Mouse (Mus musculus) embryonic facial prominence, embryonic 11.5 days (tissue): ENCODE results near the gene Slc16a13. TPM values are rescaled to one million over a fixed set of nuclear protein-coding genes. Genes with fewer than 3 reads are reported as not detected.

ENCODE experiments used
- ATAC-seq: fragments of 200-750 bp; cut with Nextera tagmentation; replicated peaks from 2 replicates; pipeline ENCODE4 v1.8.0; 2017; ENCODE audit warnings: low read depth; ENCODE audit not compliant: insufficient number of reproducible peaks, low FRiP score, low TSS enrichment
- DNase-seq: peaks from one replicate; pipeline ENCODE4 v3.0.0-alpha.2; 2015; ENCODE audit warnings: low spot score
- H3K27ac ChIP-seq: fragments of 300-500 bp; sonication (generic); replicated peaks from 2 replicates; pipeline ENCODE4 v1.5.1; 2014; ENCODE audit warnings: mild to moderate bottlenecking, low read depth, low read length, control low read depth
- H3K27me3 ChIP-seq: fragments of 300-500 bp; sonication (generic); 2 replicates; pipeline ENCODE4 v1.6.1; 2014; ENCODE audit warnings: mild to moderate bottlenecking, low read length, moderate library complexity, mixed read lengths; ENCODE audit not compliant: control insufficient read depth, insufficient read depth
- H3K36me3 ChIP-seq: fragments of 300-500 bp; sonication (generic); replicated peaks from 2 replicates; pipeline ENCODE4 v1.6.1; 2014; ENCODE audit warnings: low read depth, mild to moderate bottlenecking, low read length, moderate library complexity, mixed read lengths; ENCODE audit not compliant: control insufficient read depth, insufficient read depth
- H3K4me1 ChIP-seq: fragments of 300-500 bp; sonication (generic); 2 replicates; pipeline ENCODE4 v1.6.1; 2014; ENCODE audit warnings: low read length, mixed read lengths; ENCODE audit not compliant: control insufficient read depth, insufficient read depth
- H3K4me2 ChIP-seq: fragments of 300-500 bp; sonication (generic); 2 replicates; pipeline ENCODE4 v1.6.1; 2014; ENCODE audit warnings: low read depth, mild to moderate bottlenecking, control low read depth, low read length, moderate library complexity
- H3K4me3 ChIP-seq: fragments of 300-500 bp; sonication (generic); 2 replicates; pipeline ENCODE4 v1.5.1; 2014; ENCODE audit warnings: low read depth, low read length, control low read depth
- H3K9ac ChIP-seq: fragments of 300-500 bp; sonication (generic); replicated peaks from 2 replicates; pipeline ENCODE4 v1.6.1; 2014; ENCODE audit warnings: mild to moderate bottlenecking, control low read depth, low read length
- H3K9me3 ChIP-seq: fragments of 300-500 bp; sonication (generic); replicated peaks from 2 replicates; pipeline ENCODE4 v1.6.1; 2016; ENCODE audit warnings: mild to moderate bottlenecking, low read length, inconsistent platforms, mixed read lengths; ENCODE audit not compliant: control insufficient read depth
- WGBS: fragments of 180-500 bp; shearing (Covaris S2); extraction: QIAGEN DNeasy Blood & Tissue Kit; methylation state at CpG from one replicate; pipeline ENCODE4 v1.1.7; 2014; 5-methylcytosine and 5-hydroxymethylcytosine counted together
- polyA plus RNA-seq: library from polyadenylated mRNA; unstranded; fragments of >200 nt; fragmentation: Nextera tagmentation; extraction: Ambion mirVana; gene quantifications from 2 replicates; pipeline ENCODE4 v1.2.1, GENCODE M21; 2014

Slc16a13 gene
- polyA plus RNA-seq, 1 experiment from 2014 or later, result 8.5 TPM

GRCm38 (mm10) chr11:70220323-70220722, 541 bp downstream of the Slc16a13 start:
- H3K27ac ChIP-seq, result peak overlapping the region; percentile 48
- no peaks in the 10 kb centered on the region; the same call in 1 of the 2 replicates for H3K4me1 ChIP-seq
- ATAC-seq (no peak), DNase-seq (peak; percentile 20)
- peak overlapping the region; percentile 75 for H3K9ac ChIP-seq
- H3K27me3 ChIP-seq, result peaks cover 21% of the 10 kb centered on the region
- WGBS, result 2% methylated on average over 24 of the region's 24 CpGs
- H3K4me3 ChIP-seq, result peak overlapping the region; percentile 54
- no peaks in the 10 kb centered on the region for H3K36me3 ChIP-seq
- H3K9me3 ChIP-seq, result no peaks in the 10 kb centered on the region
- peak overlapping the region; percentile 84 for H3K4me2 ChIP-seq

GRCm38 (mm10) chr11:70219873-70220272, 991 bp downstream of the Slc16a13 start:
- ATAC-seq, result no peak
- peaks cover 21% of the 10 kb centered on the region for H3K27me3 ChIP-seq
- H3K4me1 ChIP-seq, result no peaks in the 10 kb centered on the region; the same call in 1 of the 2 replicates

GRCm38 (mm10) chr11:70218741-70219470, 2.0 kb downstream of the Slc16a13 start:
- peaks cover 7% of the 10 kb centered on the region for H3K4me1 ChIP-seq
- H3K9ac ChIP-seq, result no peak overlapping the region; the same call in 1 of the 2 replicates
- peaks cover 30% of the 10 kb centered on the region for H3K27me3 ChIP-seq
- H3K27ac ChIP-seq, result no peak overlapping the region
- ATAC-seq (no peak), DNase-seq (no peak)
- no peak overlapping the region for H3K4me2 ChIP-seq
- H3K36me3 ChIP-seq, result no peaks in the 10 kb centered on the region
- H3K9me3 ChIP-seq, result no peaks in the 10 kb centered on the region
- no peak overlapping the region for H3K4me3 ChIP-seq
- 93% methylated on average over 15 of the region's 15 CpGs for WGBS

More at GRCm38 (mm10) chr11:70219873-70220272, 991 bp downstream of the Slc16a13 start:
- no peaks in the 10 kb centered on the region for H3K36me3 ChIP-seq
- peak overlapping the region; percentile 54 for H3K4me3 ChIP-seq
- DNase-seq, result no peak
- 56% methylated on average over 7 of the region's 7 CpGs for WGBS
- peak overlapping the region; percentile 84 for H3K4me2 ChIP-seq
- no peak overlapping the region for H3K27ac ChIP-seq
- peak overlapping the region; percentile 75 for H3K9ac ChIP-seq
- H3K9me3 ChIP-seq, result no peaks in the 10 kb centered on the region

- H3K27me3 ChIP-seq, result peaks cover 35% of the 10 kb centered on the region
- 90% methylated on average over 4 of the region's 4 CpGs for WGBS
- DNase-seq, result no peak
Measured at GRCm38 (mm10) chr11:70218039-70218438, 2.8 kb downstream of the Slc16a13 start.

GRCm38 (mm10) chr11:70216103-70216502, 4.8 kb downstream of the Slc16a13 start:
- no peak for ATAC-seq
- no peak overlapping the region for H3K4me3 ChIP-seq
- H3K36me3 ChIP-seq, result no peaks in the 10 kb centered on the region
- no peak overlapping the region for H3K9ac ChIP-seq
- peaks cover 37% of the 10 kb centered on the region for H3K27me3 ChIP-seq
- no peak for DNase-seq
- WGBS, result 52% methylated on average over 3 of the region's 3 CpGs
- no peak overlapping the region for H3K4me2 ChIP-seq
- no peak overlapping the region for H3K27ac ChIP-seq
- H3K4me1 ChIP-seq, result peaks cover 10% of the 10 kb centered on the region
- H3K9me3 ChIP-seq, result no peaks in the 10 kb centered on the region

More at GRCm38 (mm10) chr11:70218039-70218438, 2.8 kb downstream of the Slc16a13 start:
- H3K36me3 ChIP-seq, result no peaks in the 10 kb centered on the region
- H3K9me3 ChIP-seq, result no peaks in the 10 kb centered on the region
- peaks cover 10% of the 10 kb centered on the region for H3K4me1 ChIP-seq
- no peak overlapping the region for H3K4me3 ChIP-seq
- H3K9ac ChIP-seq, result no peak overlapping the region
- no peak overlapping the region for H3K27ac ChIP-seq
- no peak for ATAC-seq
- no peak overlapping the region for H3K4me2 ChIP-seq

GRCm38 (mm10) chr11:70215301-70215700, 5.6 kb downstream of the Slc16a13 start:
- Histone ChIP-seq H3K4me2 (peak overlapping the region; percentile 59; the same call in 1 of the 2 replicates), H3K4me3 (no peak overlapping the region), H3K9ac (no peak overlapping the region), H3K9me3 (no peaks in the 10 kb centered on the region), H3K4me1 (peaks cover 10% of the 10 kb centered on the region), H3K36me3 (no peaks in the 10 kb centered on the region), H3K27ac (no peak overlapping the region), H3K27me3 (peaks cover 37% of the 10 kb centered on the region)
- no peak for DNase-seq
- WGBS, result 8% methylated on average over 22 of the region's 22 CpGs
- no peak for ATAC-seq

GRCm38 (mm10) chr11:70214856-70215209, 6.0 kb downstream of the Slc16a13 start:
- 0 out of 2 replicates have a peak overlapping the region, but pooled peaks have one; percentile 8 for H3K9ac ChIP-seq
- H3K4me3 ChIP-seq, result peak overlapping the region; percentile 29
- H3K4me1 ChIP-seq, result peaks cover 10% of the 10 kb centered on the region
- H3K27me3 ChIP-seq, result peaks cover 37% of the 10 kb centered on the region
- DNase-seq (no peak), ATAC-seq (no peak)
- no peaks in the 10 kb centered on the region for H3K36me3 ChIP-seq
- H3K27ac ChIP-seq, result no peak overlapping the region
- peak overlapping the region; percentile 59 for H3K4me2 ChIP-seq
- WGBS, result 3% methylated on average over 18 of the region's 18 CpGs
- H3K9me3 ChIP-seq, result no peaks in the 10 kb centered on the region

GRCm38 (mm10) chr11:70214191-70214855, 6.5 kb downstream of the Slc16a13 start:
- Histone ChIP-seq H3K36me3 (no peaks in the 10 kb centered on the region), H3K4me2 (peak overlapping the region; percentile 59), H3K27me3 (peaks cover 37% of the 10 kb centered on the region), H3K27ac (no peak overlapping the region), H3K4me1 (peaks cover 10% of the 10 kb centered on the region), H3K4me3 (peak overlapping the region; percentile 29), H3K9ac (peak overlapping the region; percentile 47), H3K9me3 (no peaks in the 10 kb centered on the region)
- ATAC-seq, result peak; percentile 58; the same call in 1 of the 2 replicates
- WGBS, result under 1% methylated on average over 46 of the region's 46 CpGs
- no peak for DNase-seq
